Mouse (Mus musculus): Measurements from ENCODE around the gene Wdr45.
"Not testable (repeated sequence)": the region's sequence is repeated elsewhere in the genome, so short reads cannot be mapped to it uniquely, and the experiment has no call there.

Wdr45 gene

DNA sequence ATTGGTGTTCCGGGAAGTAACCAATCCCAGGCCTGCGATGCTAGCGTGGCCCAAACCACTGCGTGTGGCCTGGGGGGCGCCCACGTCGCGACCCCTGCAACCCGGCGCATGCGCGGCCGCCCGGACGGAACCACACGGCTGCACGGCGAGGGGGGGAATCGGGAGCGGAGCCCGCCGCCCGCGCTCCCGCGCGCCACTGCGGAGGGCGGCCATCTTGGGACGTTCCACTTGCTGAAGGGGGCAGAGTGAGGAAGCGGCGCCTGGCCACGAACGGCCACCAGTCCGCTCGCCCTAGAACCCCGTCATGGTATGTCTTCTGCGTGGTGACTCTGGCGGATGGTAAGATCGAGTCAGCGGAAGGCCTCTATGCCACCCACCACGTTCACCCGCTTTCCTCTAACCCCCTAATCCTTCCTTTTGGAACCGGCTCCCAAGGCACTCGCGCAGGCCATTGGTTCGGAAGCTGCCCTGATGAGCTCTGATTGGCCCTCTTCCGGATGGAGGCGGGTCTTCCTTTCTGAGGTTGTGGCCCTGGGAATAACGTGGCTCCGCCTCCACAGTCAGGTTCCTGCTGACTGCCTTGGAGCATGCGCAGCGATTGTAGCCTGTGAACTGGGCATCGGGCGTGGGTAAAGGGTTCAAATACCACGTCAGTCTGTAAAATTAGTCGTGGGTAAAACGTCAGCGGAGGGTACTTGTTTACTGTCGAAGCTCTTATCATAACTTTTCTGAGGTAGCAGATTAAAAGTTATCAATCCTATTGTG, at the start of gene Wdr45:
Wdr45 (plus strand) TSS at position 199 of the 765 bp plus-strand sequence.
- peak; percentile 73 for DNase-seq (ENCODE audit: extremely low spot score, low spot score)

DNA sequence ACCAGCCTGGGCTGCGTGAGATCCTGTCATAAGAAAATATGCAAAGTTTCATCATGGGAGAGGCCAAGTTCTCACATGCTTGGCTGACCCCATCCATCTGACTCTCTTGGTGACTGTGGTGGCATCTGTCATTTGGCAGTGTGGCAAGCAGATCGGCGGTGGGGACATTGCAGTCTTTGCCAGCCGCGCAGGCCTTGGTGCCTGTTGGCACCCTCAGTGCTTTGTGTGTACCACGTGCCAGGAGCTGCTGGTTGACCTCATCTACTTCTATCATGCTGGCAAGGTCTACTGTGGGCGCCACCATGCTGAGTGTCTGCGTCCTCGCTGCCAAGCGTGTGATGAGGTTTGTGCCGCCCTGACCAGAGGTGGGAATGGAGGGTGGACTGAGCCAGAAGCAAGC, 49.3 kb upstream of the Wdr45 start:
- no peak for DNase-seq (ENCODE audit: extremely low spot score, low spot score)

DNA sequence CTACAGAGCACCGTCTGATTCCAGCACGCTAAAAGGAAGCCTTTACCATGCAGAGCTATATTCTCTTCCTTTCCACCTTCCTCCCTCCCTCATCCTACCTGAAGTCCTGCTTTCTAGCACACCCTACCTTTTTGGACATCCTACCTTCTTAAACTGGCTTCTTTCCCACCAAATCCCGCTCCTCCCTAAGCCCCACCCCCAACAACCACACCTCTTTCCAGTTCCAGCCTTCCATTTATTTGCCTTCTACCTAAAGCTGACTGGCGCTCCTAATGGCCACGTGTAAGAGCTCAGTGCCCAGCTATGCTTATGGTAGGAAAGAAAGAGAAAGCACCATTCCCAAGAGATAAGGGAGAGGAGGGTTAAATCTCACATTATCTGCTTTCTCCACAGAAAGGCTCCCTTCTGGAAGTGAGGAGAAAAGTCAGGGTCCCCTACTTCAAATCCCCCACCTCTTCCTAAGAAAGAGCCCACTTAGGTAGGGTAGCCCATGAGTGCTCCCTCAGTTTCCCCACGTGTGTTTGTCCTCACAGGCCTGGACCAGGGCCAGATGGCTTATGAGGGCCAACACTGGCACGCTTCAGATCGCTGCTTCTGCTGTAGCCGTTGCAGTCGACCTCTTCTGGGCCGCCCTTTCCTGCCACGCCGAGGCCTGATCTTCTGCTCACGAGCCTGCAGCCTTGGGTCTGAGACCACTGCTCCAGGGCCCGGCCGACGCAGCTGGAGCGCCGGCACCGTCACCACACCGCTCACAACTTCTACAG, 48.2 kb upstream of the Wdr45 start:
- no peak for DNase-seq (ENCODE audit: extremely low spot score, low spot score)

DNA sequence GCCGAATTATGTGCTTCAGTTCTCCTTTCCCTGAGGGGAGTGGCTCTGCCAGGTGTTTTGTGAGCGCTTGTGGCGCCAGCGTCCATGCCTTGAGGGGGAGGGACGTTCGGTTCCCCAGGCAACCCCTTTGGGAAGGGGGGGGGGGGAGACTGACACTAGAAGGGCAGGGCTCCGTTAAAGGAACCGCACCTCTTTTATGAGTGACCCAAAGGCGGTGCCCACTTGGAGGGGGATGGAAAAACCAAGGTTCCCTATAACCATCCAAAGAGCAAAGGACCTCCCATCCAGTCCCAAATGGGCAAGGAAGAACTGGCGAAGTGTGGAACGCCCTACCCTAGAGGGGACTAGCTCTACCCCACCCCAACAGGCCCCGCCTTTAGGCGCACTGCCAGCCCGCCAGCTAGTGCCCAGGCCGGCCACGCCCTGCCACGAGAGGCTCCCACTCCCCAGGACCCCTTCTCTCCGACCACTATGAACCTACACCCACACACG, 43.7 kb upstream of the Wdr45 start:
- DNase-seq (ENCODE audit: extremely low spot score, low spot score) = peak; percentile 48

DNA sequence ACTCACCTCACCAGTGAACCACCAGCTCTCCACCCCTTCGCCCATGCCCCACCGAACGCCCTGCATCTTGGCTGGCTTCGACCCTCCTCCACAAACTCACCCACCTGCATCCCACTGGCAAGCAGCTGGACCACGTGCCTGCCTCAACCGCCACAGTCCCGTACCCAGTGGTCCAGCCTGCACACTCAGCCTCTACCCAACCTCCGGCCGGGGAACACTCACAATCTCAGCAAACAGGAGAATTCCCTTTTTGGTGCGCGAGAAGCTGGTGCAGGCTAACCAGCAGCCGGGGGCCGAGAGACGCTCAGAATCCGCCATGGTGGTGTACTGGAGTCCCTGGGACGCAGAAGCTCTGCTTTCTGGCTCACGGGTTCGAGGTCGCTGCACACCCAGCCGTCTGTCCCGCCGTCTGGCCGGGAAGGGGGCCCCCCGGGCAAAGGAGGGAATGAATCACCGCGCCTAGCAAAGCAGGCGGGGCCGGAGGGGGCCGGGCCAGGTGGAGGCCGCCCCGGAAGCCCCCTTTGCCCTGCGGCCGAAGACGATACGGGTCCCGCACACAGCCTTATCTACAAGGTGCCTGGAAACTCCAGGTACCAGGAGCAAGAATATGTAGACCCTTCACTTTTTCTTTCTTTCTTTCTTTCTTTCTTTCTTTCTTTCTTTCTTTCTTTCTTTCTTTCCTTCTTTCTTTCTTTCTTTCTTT, 43.1 kb upstream of the Wdr45 start, which contains the start of gene Plp2:
Plp2 (minus strand) TSS at position 470 of the 703 bp plus-strand sequence.
- peak; percentile 34 for DNase-seq (ENCODE audit: extremely low spot score, low spot score)

DNA sequence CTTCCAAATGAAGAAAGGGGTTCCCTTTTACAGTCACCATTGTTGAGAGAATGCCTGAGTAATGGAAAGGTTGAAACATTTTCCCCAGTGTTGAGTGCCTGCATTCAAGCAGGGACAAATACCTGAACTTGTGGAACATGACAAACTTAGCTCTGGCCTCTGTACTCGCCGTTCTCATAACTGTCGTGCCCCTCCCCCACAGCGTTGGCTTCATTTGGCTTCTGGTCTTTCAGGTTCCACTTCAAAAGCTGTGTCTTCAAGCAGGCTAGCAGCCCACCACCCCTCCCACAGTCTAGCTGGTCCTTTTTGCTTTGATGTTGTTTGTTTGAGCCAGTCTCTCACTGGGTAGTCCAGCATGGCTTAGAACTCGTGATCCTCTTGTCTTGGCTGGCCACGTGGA, 41.4 kb upstream of the Wdr45 start:
- no peak for DNase-seq (ENCODE audit: extremely low spot score, low spot score)

DNA sequence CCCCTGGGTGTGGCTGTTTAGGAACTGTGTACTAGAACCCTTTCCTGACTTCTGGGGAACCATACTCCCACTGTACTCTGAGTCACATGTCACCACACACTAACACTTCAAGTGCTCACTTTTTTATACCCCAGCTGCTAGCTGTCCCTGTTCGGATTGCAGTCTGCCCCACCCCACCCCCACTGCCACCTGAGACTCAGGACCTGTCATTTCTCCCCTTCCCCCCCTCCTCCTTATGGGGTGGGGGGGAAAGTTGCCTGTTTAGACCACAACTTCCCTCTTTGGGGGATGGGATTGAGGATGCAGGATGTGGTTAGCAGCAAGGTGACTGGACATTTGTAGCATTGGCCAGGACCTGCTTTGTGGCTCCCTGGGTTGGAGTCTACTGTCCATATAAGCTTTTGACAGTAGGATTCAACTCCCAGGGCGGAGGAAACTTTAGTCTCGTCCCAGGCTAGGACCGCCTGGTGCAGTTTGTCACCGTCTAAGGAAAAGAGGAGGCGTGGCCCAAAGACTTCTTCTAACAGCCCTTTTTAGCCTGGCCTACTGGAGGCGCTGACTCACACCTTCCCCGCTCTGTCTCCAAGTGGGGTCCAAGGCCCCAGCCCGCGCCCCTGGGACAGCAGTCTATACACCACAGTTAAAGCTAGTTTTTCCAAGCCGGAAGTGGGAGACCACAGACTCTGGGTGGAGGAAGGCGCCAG, 40.4 kb upstream of the Wdr45 start:
- no peak for DNase-seq (ENCODE audit: extremely low spot score, low spot score)

DNA sequence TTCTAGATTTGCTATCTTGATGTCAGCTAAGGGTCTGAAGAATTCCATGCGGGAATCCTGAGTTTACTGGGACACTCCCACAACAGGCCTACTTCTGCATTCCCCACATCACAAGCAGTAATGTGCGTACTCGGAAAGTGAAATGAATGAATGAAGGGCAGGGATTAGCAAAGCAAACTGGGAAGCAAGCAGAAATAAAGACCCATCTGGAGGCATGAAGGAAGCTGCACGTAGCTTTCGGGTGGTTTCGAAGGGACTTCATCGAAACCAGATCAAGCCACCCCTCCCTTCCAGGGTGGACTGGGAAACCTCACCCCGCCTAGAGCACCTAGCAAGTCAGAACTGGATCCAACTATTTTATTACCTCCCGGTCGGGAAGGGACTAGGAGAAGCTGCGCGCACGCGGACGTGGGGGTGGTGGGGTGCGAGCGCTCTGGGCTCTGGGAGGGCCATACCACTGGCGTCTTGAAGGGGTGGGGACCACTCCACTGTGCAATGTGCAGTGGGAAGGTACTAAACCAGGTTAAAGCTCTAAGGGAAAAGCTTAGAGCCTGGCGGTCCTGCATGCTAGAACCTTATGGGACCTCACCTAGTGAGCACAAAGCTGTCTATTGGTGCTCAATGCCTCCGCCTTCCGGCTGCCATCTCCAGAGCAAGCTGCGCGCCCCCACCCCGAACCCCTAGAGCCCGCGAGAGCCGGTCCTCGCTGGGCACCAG, 39.7 kb upstream of the Wdr45 start:
- DNase-seq (ENCODE audit: extremely low spot score, low spot score) = peak; percentile 16

DNA sequence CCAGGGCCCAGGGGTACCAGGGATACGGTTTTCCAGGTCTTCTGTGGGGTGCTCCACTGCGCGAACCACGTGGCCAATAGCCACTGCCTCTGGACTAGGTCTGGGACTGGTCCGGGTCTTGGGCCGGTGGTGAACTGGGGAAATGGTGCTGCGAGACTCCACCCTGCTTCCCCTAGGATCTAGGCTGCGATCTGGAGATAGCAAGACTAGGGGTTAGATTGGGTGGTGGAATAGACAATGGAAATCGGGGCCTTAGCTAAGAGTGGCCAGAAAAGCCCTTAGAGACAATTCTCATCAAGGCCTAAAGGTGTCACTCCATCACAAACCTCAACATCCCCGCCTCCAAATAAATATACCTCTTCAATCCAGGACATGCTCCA, 39.1 kb upstream of the Wdr45 start:
- peak; percentile 14 for DNase-seq (ENCODE audit: extremely low spot score, low spot score)

DNA sequence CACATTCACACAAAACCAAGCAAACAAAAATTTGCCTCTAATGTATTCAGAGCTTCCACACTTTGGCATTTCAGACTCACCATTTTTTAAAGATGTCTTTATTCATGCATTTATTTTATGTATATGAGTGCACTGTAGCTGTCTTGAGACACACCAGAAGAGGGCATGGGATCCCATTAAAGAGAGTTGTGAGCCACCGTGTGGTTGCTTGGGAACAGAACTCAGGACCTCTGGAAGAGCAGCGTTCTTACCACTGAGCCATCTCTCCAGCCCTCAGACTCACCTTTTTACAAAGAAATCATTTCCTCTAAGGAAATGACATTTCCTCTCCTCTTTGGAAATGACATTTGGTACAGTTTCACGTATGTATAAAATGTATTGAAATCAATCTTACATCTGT, 35.1 kb upstream of the Wdr45 start:
- no peak for DNase-seq (ENCODE audit: extremely low spot score, low spot score)

DNA sequence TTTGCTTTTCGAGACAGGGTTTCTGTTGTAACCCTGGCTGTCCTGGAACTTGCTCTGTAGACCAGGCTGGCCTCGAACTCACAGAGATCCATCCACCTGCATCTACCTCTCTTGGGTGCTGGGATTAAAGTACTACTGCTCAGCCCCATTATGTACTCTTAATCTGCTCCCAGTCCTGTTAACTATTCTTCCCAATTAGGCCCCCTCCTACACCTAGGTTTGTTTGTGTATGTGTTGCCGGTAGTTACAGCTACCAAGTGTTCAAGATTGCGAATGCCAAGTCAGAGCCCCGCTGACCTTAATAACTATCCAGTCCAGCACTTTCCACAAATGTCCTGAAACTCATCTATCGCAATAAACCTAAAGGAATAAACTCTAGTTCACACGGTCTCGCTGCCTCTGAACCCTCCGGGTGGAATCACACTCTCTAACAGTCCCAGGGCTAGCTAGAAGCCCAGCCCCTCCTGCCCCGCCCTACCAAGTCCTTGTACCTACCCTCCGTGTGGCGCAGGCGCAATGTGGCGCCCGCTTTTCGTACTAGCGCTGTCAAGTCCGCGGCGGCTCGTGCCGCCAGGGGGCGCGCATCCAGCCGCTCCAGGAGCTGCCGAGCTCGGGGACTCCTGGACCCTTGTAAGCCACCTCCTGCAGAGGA, 34.6 kb upstream of the Wdr45 start:
- DNase-seq (ENCODE audit: extremely low spot score, low spot score) = peak; percentile 81

DNA sequence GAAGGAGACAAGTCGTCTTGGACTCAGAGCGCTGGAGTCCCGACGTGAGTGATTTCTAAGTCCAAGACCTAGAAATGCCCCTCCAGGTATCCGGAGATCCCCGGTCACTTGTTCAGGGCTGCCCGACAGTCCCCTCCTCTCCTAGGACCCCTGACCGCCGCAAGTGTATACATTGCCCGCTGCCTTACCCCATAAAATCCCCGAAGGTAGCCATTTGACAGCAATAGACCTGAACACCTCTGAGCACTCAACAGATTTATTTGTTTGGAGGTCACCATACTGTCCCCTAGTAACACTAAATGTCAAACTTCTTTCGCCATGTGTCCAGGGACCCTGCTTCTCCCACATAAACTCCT, 34.1 kb upstream of the Wdr45 start:
- no peak for DNase-seq (ENCODE audit: extremely low spot score, low spot score)

DNA sequence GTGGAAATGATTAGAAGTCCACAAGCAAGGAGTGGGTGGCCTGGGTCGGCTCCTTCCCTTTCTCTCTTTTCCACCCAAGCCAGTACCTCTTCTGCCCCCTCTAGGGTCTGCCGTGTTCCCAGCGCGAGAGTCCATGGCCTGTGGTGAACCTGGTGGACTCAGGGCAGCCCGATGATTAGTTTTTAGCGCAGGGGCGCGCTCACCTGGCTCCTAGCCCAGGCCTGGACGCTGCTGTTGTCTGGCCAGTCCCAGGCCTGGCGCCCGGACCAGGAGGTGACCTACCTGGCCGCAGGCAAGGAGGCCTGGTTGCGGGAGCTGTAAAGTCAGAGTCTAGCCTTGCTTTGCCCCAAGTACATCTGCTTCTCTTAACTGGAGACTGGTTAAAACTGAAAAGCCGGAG, 33.3 kb upstream of the Wdr45 start, which contains the start of gene Magix:
Magix (minus strand) TSS at position 388 of the 400 bp plus-strand sequence.
- no peak for DNase-seq (ENCODE audit: extremely low spot score, low spot score)

DNA sequence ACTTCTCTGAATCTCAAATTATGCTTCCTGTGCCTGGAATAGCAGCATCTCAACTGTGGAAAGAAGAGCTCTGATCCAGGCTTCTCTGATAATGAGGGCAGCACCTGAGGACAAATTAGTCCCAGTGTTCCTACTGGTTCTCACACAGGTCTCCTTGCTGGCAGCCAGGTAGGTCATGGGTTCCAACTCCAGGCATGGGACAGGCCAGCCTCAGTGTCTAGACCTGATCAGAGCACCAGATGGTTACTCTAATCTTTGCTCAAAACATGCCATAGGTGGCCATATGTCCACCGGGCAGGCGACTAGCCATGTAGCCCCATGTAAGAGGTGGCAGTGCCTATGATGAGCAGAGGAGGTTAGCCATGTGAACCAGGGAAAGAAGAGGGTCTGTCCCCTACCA, 25.8 kb upstream of the Wdr45 start:
- no peak for DNase-seq (ENCODE audit: extremely low spot score, low spot score)

DNA sequence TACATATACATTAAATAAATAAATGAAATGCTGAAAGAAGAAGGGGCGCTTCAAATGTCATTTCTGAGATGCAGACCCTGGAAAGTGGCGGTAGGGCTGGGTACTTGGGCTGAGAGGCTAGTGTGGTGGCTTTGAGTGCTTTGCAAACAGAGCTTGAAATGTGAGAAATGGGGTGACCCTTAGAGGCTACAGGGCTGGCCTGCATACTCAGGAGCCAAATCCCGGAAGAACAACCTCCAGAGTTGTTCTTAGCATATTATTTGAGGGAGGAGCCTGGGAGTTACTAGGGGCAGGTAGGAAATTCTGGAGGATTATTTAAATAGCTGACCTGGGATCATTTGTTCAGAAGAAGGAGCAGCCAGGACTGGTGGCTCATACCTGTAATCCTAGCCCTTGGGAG, 23.6 kb upstream of the Wdr45 start:
- DNase-seq (ENCODE audit: extremely low spot score, low spot score) = no peak

DNA sequence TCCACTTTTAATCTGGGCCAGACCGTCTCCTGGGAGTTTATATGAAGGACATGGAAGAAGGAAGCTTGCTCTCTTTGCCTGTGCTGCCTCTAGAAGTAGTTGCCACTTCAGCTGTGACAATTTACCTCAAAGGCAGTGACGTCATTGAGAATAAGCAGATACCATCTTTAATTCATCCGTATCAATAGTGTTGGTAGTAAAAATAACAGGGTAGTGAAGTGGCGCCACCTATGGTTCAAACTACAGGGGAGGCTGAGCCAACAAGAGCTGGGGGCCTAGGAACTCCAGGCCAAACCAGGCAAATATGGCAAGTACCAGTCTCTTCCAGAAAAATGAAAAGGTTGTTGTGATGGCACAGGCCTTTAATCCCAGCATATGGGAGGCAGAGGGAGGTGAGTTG, 21.3 kb upstream of the Wdr45 start:
- DNase-seq (ENCODE audit: extremely low spot score, low spot score) = no peak

DNA sequence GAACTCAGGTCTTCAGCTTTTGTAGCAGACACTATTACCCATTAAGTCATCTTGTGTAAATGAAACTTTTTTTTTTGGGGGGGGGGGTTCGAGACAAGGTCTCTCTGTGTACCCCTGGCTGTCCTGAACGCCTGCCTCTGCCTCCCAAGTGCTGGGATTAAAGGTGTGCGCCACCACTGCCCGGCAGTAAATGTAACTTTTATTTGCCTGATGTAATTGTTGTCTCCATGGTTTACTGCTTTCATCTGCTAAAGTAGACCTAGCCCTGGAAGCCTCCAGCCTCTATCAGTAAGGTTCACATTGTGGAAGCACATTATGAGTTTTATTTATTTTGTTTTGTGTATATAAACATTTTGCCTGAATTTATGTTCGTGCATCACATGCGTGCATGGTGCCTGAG, 17.6 kb upstream of the Wdr45 start:
- DNase-seq (ENCODE audit: extremely low spot score, low spot score) = no peak

DNA sequence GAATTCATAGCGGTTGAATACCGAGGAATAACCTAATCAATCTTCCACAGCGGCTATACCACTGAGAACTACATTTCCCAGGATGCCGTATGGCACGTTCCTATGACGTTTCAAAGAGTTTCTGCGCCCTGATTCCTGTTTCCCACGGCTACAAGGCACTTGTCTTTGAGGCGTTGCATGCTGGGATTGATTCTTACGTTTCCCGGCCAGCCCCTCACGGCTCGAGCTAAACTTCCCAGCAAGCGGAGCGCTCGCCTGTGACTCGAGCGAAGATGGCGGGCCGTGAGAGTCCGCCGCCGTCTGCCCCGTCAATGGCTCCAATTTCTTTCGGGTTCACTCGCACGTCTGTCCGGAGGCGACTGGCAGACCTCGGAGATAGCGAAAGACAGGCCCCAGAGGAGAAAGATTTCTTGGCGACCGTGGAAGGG, 17.2 kb upstream of the Wdr45 start, which contains the start of gene Gpkow:
Gpkow (plus strand) TSS at position 178 of the 428 bp plus-strand sequence.
- peak; percentile 72 for DNase-seq (ENCODE audit: extremely low spot score, low spot score)

DNA sequence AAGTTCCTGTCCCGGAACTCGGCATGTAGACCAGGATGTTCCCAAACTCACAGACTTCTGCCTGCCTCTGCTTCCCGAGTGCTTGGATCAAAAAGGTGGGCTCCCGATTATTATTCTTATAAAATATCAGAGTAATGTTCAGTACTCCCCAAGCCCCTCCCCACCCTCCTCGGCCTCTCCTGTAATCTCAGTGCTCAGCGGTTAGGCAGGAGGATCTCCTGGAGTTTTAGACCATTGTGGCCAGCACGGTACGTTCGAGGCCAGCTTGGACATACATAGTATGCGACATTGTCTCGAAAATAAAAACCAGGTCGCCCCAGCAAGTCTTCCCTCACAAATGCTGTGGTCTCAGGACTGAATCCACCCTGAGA, 384 bp upstream of the Wdr45 start:
- DNase-seq (ENCODE audit: extremely low spot score, low spot score) = not testable (repeated sequence)

DNA sequence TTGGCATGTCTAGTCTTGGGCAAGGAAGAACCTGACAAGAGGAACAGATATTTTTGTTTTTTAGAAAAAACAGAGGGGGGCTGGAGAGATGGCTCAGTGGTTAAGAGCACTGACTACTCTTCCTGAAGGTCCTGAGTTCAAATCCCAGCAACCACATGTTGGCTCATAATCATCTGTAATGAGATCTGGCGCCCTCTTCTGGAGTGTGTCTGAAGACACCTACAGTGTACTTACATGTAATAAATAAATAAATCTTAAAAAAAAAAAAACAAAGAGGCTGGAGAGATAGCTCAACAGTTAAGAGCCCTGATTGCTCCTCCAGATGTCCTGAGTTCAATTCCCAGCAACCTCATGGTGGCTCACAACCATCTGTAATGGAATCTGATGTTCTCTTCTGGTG, 1.9 kb downstream of the Wdr45 start:
- not testable (repeated sequence) for DNase-seq (ENCODE audit: extremely low spot score, low spot score)

All from neural tube, embryonic 10.5 days (tissue).